Comparison of ENCODE assay signal across 11 mouse cellular contexts in genomic region chr9:108453458-108453857, GRCm38 (mm10). TPM values are rescaled to one million over a fixed set of nuclear protein-coding genes. Genes with fewer than 3 reads are reported as not detected.
DNase-seq lines count a peak whose midpoint lies in the region; ATAC-seq and TF ChIP-seq lines count a peak whose summit lies in the region.
"Had no signal": no experiment of that assay in that cellular context is flagged by ENCODE, and none has a peak within 500 bp of the region (broad histone marks: within the 10 kb centered on the region; RNA-seq: fewer than 3 reads in every experiment).

No protein-coding gene starts in this region.

- peaks cover 7% of the 10 kb centered on the region; the same call in 1 of the 2 replicates for H3K36me3 ChIP-seq in embryonic facial prominence, embryonic 10.5 days (replicated peaks)
- peaks cover 8% of the 10 kb centered on the region for H3K36me3 ChIP-seq in forebrain, embryonic 14.5 days (ENCODE audit: control insufficient read depth, insufficient read depth, low read length)
- H3K36me3 ChIP-seq in midbrain, embryonic 14.5 days (ENCODE audit: control insufficient read depth, insufficient read depth, low read length), result peaks cover 7% of the 10 kb centered on the region

- no peak for TF ChIP-seq CTCF in layer of hippocampus, adult 2 months (conservative IDR thresholded peaks at IDR 0.05)

- H3K9me3 ChIP-seq in embryonic facial prominence, embryonic 10.5 days, result 0 out of 2 replicates have a peak, but pooled peaks cover 3% of the 10 kb centered on the region
- no peaks in the 10 kb centered on the region for H3K9me3 ChIP-seq in forebrain, embryonic 14.5 days (replicated peaks; ENCODE audit: control insufficient read depth, low read length)
- no peaks in the 10 kb centered on the region for H3K9me3 ChIP-seq in midbrain, embryonic 14.5 days (ENCODE audit: control insufficient read depth, low read length)

- 86% methylated on average over 4 of the region's 4 CpGs for WGBS in embryonic facial prominence, embryonic 10.5 days
- 73% methylated on average over 4 of the region's 4 CpGs for WGBS in forebrain, embryonic 14.5 days
- WGBS in midbrain, embryonic 14.5 days, result 77% methylated on average over 4 of the region's 4 CpGs

- H3K4me2 ChIP-seq in forebrain, embryonic 14.5 days (ENCODE audit: low read length), result peak overlapping the region; percentile 61
- H3K4me2 ChIP-seq in midbrain, embryonic 14.5 days (ENCODE audit: low read length), result peak overlapping the region; percentile 75

- peaks cover 11% of the 10 kb centered on the region for H3K27me3 ChIP-seq in embryonic facial prominence, embryonic 10.5 days (replicated peaks; ENCODE audit: low read depth, poor library complexity, severe bottlenecking)
- H3K27me3 ChIP-seq in forebrain, embryonic 14.5 days (replicated peaks; ENCODE audit: control insufficient read depth, insufficient read depth, low read length), result no peaks in the 10 kb centered on the region
- no peaks in the 10 kb centered on the region for H3K27me3 ChIP-seq in midbrain, embryonic 14.5 days (ENCODE audit: control insufficient read depth, insufficient read depth, low read length)

- H3K4me3 ChIP-seq in layer of hippocampus, adult 2 months, result no peak overlapping the region; the same call in 1 of the 2 replicates
- peak overlapping the region; percentile 74; the same call in 1 of the 2 replicates for H3K4me3 ChIP-seq in embryonic facial prominence, embryonic 10.5 days
- no peak overlapping the region for H3K4me3 ChIP-seq in forebrain, embryonic 14.5 days (ENCODE audit: low read depth, low read length)
- peak overlapping the region; percentile 60; the same call in 1 of the 2 replicates for H3K4me3 ChIP-seq in midbrain, embryonic 14.5 days (replicated peaks; ENCODE audit: low read depth, low read length)

- intact Hi-C loops in left cerebral cortex, postnatal 4 days (cut with DNase I), result loop anchor here (5.0 kb wide), 1 partner anchor 51 kb away; no protein-coding TSS in a partner anchor

- peak; percentile 30 to 51 for DNase-seq in layer of hippocampus, adult 2 months (ENCODE audit: low spot score in 2 of 2)
- DNase-seq in layer of hippocampus, adult 11-12 months (ENCODE audit: low spot score), result no peak
- no peak for DNase-seq in embryonic facial prominence, embryonic 10.5 days (ENCODE audit: low spot score)
- DNase-seq in forebrain, embryonic 14.5 days (ENCODE audit: low spot score), result no peak
- DNase-seq in midbrain, embryonic 14.5 days, result no peak
- DNase-seq in left cerebral cortex, postnatal 4 days, result no peak
- no peak for DNase-seq in embryo, embryonic 11 days
- DNase-seq: adrenal gland, postnatal 14 days; cerebellum, adult 9-11 months had no signal

- H3K9ac ChIP-seq in forebrain, embryonic 14.5 days (ENCODE audit: low read length), result peak overlapping the region; percentile 70
- H3K9ac ChIP-seq in midbrain, embryonic 14.5 days (replicated peaks; ENCODE audit: low read length), result no peak overlapping the region; the same call in 1 of the 2 replicates

- H3K4me1 ChIP-seq in embryonic facial prominence, embryonic 10.5 days, result peaks cover 54% of the 10 kb centered on the region
- H3K4me1 ChIP-seq in forebrain, embryonic 14.5 days (ENCODE audit: control insufficient read depth, insufficient read depth, low read length), result peaks cover 29% of the 10 kb centered on the region
- peaks cover 42% of the 10 kb centered on the region for H3K4me1 ChIP-seq in midbrain, embryonic 14.5 days (ENCODE audit: control insufficient read depth, insufficient read depth, low read length)

- no peak for ATAC-seq in forebrain, embryonic 14.5 days
- no peak for ATAC-seq in midbrain, embryonic 14.5 days (ENCODE audit: low FRiP score, low TSS enrichment)

- H3K27ac ChIP-seq in layer of hippocampus, adult 2 months, result peak overlapping the region; percentile 85
- peak overlapping the region; percentile 85; the same call in 1 of the 2 replicates for H3K27ac ChIP-seq in embryonic facial prominence, embryonic 10.5 days (replicated peaks)
- no peak overlapping the region for H3K27ac ChIP-seq in forebrain, embryonic 14.5 days (ENCODE audit: low read depth, low read length)
- no peak overlapping the region for H3K27ac ChIP-seq in midbrain, embryonic 14.5 days (replicated peaks; ENCODE audit: low read depth, low read length)

RNA-seq across cellular contexts. Expression of gene Ccdc71, which starts 6.9 kb away (rescaled TPM):
- 10 to 100 TPM; 36.7 to 40.6 TPM for total RNA-seq in layer of hippocampus, adult 2 months (2021)
- 56.6 and 57.5 TPM in 2 replicates for polyA plus RNA-seq in embryonic facial prominence, embryonic 10.5 days (2016; fragmentation: Nextera tagmentation; extraction: Ambion mirVana)
- polyA plus RNA-seq in forebrain, embryonic 14.5 days (2014; fragmentation: Nextera tagmentation; extraction: Ambion mirVana), result 45.2 and 49.6 TPM in 2 replicates
- 48.8 and 58.2 TPM in 2 replicates for polyA plus RNA-seq in midbrain, embryonic 14.5 days (2014; fragmentation: Nextera tagmentation; extraction: Ambion mirVana)
- total RNA-seq in left cerebral cortex, postnatal 4 days (2021), result 10 to 100 TPM; 44.3 to 45.7 TPM

RNA-seq across cellular contexts. Expression of gene Klhdc8b, which starts 7.9 kb away (rescaled TPM):
- 10 to 100 TPM; 16.7 to 19.6 TPM for total RNA-seq in layer of hippocampus, adult 2 months (2021)
- polyA plus RNA-seq in embryonic facial prominence, embryonic 10.5 days (2016; fragmentation: Nextera tagmentation; extraction: Ambion mirVana), result 21.6 and 24.2 TPM in 2 replicates
- polyA plus RNA-seq in forebrain, embryonic 14.5 days (2014; fragmentation: Nextera tagmentation; extraction: Ambion mirVana), result 47.9 and 52.6 TPM in 2 replicates
- polyA plus RNA-seq in midbrain, embryonic 14.5 days (2014; fragmentation: Nextera tagmentation; extraction: Ambion mirVana), result 59.3 and 61.2 TPM in 2 replicates
- 10 to 100 TPM; 32.7 to 37.9 TPM for total RNA-seq in left cerebral cortex, postnatal 4 days (2021)

RNA-seq across cellular contexts. Expression of gene BC048562, which starts 17.2 kb away (rescaled TPM):
- not detected for total RNA-seq in layer of hippocampus, adult 2 months (2021)
- not detected in 2 replicates for polyA plus RNA-seq in embryonic facial prominence, embryonic 10.5 days (2016; fragmentation: Nextera tagmentation; extraction: Ambion mirVana)
- not detected in 2 replicates for polyA plus RNA-seq in forebrain, embryonic 14.5 days (2014; fragmentation: Nextera tagmentation; extraction: Ambion mirVana)
- not detected in 2 replicates for polyA plus RNA-seq in midbrain, embryonic 14.5 days (2014; fragmentation: Nextera tagmentation; extraction: Ambion mirVana)
- total RNA-seq in left cerebral cortex, postnatal 4 days (2021), result not detected
- total RNA-seq: adrenal gland, postnatal 14 days; left cerebral cortex, postnatal 14 days; megakaryocyte-erythroid progenitor cell, adult 5-6 weeks had no signal

RNA-seq across cellular contexts. Expression of gene Ccdc36, which starts 25.2 kb away (rescaled TPM):
- total RNA-seq in layer of hippocampus, adult 2 months (2021), result under 1 TPM in 1 of 2 experiments, not detected in 1; 0.15 TPM
- 0.93 and 1.1 TPM in 2 replicates for polyA plus RNA-seq in embryonic facial prominence, embryonic 10.5 days (2016; fragmentation: Nextera tagmentation; extraction: Ambion mirVana)
- polyA plus RNA-seq in forebrain, embryonic 14.5 days (2014; fragmentation: Nextera tagmentation; extraction: Ambion mirVana), result 0.94 and 1.1 TPM in 2 replicates
- 0.98 and 1.4 TPM in 2 replicates for polyA plus RNA-seq in midbrain, embryonic 14.5 days (2014; fragmentation: Nextera tagmentation; extraction: Ambion mirVana)
- under 1 TPM in 1 of 2 experiments, not detected in 1; 0.42 TPM for total RNA-seq in left cerebral cortex, postnatal 4 days (2021)
- total RNA-seq: adrenal gland, postnatal 14 days; megakaryocyte-erythroid progenitor cell, adult 5-6 weeks had no signal

RNA-seq across cellular contexts. Expression of gene Lamb2, which starts 26.1 kb away (rescaled TPM):
- 10 to 100 TPM; 29.3 to 30.7 TPM for total RNA-seq in layer of hippocampus, adult 2 months (2021)
- 33.2 and 33.5 TPM in 2 replicates for polyA plus RNA-seq in embryonic facial prominence, embryonic 10.5 days (2016; fragmentation: Nextera tagmentation; extraction: Ambion mirVana)
- polyA plus RNA-seq in forebrain, embryonic 14.5 days (2014; fragmentation: Nextera tagmentation; extraction: Ambion mirVana), result 12.0 and 17.2 TPM in 2 replicates
- polyA plus RNA-seq in midbrain, embryonic 14.5 days (2014; fragmentation: Nextera tagmentation; extraction: Ambion mirVana), result 9.4 and 15.9 TPM in 2 replicates
- 10 to 100 TPM; 29.2 to 29.9 TPM for total RNA-seq in left cerebral cortex, postnatal 4 days (2021)

Comparison
In these comparisons a context has a peak if more than half of its experiments do, and no peak if none do; other contexts are left out.
1. DNase-seq: peak in layer of hippocampus, adult 2 months (2 of 2); none in layer of hippocampus, adult 11-12 months (single experiment), embryonic facial prominence, embryonic 10.5 days (single experiment), forebrain, embryonic 14.5 days (single experiment), midbrain, embryonic 14.5 days (single experiment), left cerebral cortex, postnatal 4 days (single experiment) and embryo, embryonic 11 days (single experiment).
2. H3K27ac ChIP-seq: peak in layer of hippocampus, adult 2 months (single experiment) and embryonic facial prominence, embryonic 10.5 days (single experiment); none in forebrain, embryonic 14.5 days (single experiment) and midbrain, embryonic 14.5 days (single experiment).
3. H3K4me3 ChIP-seq: peak in embryonic facial prominence, embryonic 10.5 days (single experiment) and midbrain, embryonic 14.5 days (single experiment); none in layer of hippocampus, adult 2 months (single experiment) and forebrain, embryonic 14.5 days (single experiment).